In genomic region chr17:23193441-23193840, GRCm38 (mm10) we compare ENCODE assay signal across 7 mouse cellular contexts. TPM values are rescaled to one million over a fixed set of nuclear protein-coding genes. Genes with fewer than 3 reads are reported as not detected.
DNase-seq lines count a peak whose midpoint lies in the region; ATAC-seq and TF ChIP-seq lines count a peak whose summit lies in the region.

No protein-coding gene starts in this region.

- intact Hi-C loops in gastrocnemius, adult 2 months (cut with DNase I): loop anchor here (10.0 kb wide), 2 partner anchors 329 to 531 kb away; partner anchors contain the start of genes 1520401A03Rik, Pkmyt1 and Zfp945
- intact Hi-C loops in left cerebral cortex, postnatal 36 days (cut with DNase I): loop anchor here (5.0 kb wide), 1 partner anchor 354 kb away; no protein-coding TSS in a partner anchor

- peak overlapping the region; percentile 85 for H3K27ac ChIP-seq in gastrocnemius, adult 2 months

- peak; percentile 57 to 81 for DNase-seq in adrenal gland, adult (ENCODE audit: inconsistent age in 2 of 2, low spot score in 1 of 2)
- DNase-seq in gastrocnemius, adult 2 months: peak; percentile 59
- peak; percentile 74 for DNase-seq in induced T-regulatory cell, adult 2 months (ENCODE audit: low read depth)
- peak; percentile 35 to 42 for DNase-seq in left cerebral cortex, postnatal 36 days (ENCODE audit: low spot score in 2 of 2)
- DNase-seq in mesoderm, embryonic 11.5 days (ENCODE audit: low read depth, low spot score): peak; percentile 63
- peak; percentile 54 for DNase-seq in right cerebral cortex, postnatal 4 days

- peak; percentile 85 for ATAC-seq in common myeloid progenitor, adult 5-6 weeks (replicated peaks; ENCODE audit: low read depth, poor library complexity, severe bottlenecking)

- 0 out of 2 replicates have a peak, but pooled peaks have one; percentile 4 for TF ChIP-seq CTCF in gastrocnemius, adult 2 months (IDR thresholded peaks at IDR 0.05)

- peak overlapping the region; percentile 88 for H3K4me3 ChIP-seq in gastrocnemius, adult 2 months

RNA-seq across cellular contexts. Expression of gene Zfp40, which starts 0.4 kb away (rescaled TPM):
- total RNA-seq in common myeloid progenitor, adult 5-6 weeks (2017): 17.0 and 17.5 TPM in 2 replicates
- 1 to 10 TPM in 1 of 2 experiments, under 1 TPM in 1; 0.84 to 1.5 TPM for total RNA-seq in gastrocnemius, adult 2 months (2021)
- 10 to 100 TPM; 17.7 to 20.5 TPM for total RNA-seq in left cerebral cortex, postnatal 36 days (2021)

Comparison
In these comparisons a context has a peak if more than half of its experiments do, and no peak if none do; other contexts are left out.
1. Peak in every context shown above with its lines: DNase-seq, ATAC-seq, H3K4me3 ChIP-seq and H3K27ac ChIP-seq.